Mouse (Mus musculus) embryonic facial prominence, embryonic 11.5 days (tissue): ENCODE data around the gene Gse1. TPM values are rescaled to one million over a fixed set of nuclear protein-coding genes. Genes with fewer than 3 reads are reported as not detected.

ENCODE experiments used
- ATAC-seq: fragments of 200-750 bp; cut with Nextera tagmentation; replicated peaks from 2 replicates; pipeline ENCODE4 v1.8.0; 2017; ENCODE audit warnings: low read depth; ENCODE audit not compliant: insufficient number of reproducible peaks, low FRiP score, low TSS enrichment
- DNase-seq: peaks from one replicate; pipeline ENCODE4 v3.0.0-alpha.2; 2015; ENCODE audit warnings: low spot score
- H3K27ac ChIP-seq: fragments of 300-500 bp; sonication (generic); replicated peaks from 2 replicates; pipeline ENCODE4 v1.5.1; 2014; ENCODE audit warnings: mild to moderate bottlenecking, low read depth, low read length, control low read depth
- H3K27me3 ChIP-seq: fragments of 300-500 bp; sonication (generic); 2 replicates; pipeline ENCODE4 v1.6.1; 2014; ENCODE audit warnings: mild to moderate bottlenecking, low read length, moderate library complexity, mixed read lengths; ENCODE audit not compliant: control insufficient read depth, insufficient read depth
- H3K36me3 ChIP-seq: fragments of 300-500 bp; sonication (generic); replicated peaks from 2 replicates; pipeline ENCODE4 v1.6.1; 2014; ENCODE audit warnings: low read depth, mild to moderate bottlenecking, low read length, moderate library complexity, mixed read lengths; ENCODE audit not compliant: control insufficient read depth, insufficient read depth
- H3K4me1 ChIP-seq: fragments of 300-500 bp; sonication (generic); 2 replicates; pipeline ENCODE4 v1.6.1; 2014; ENCODE audit warnings: low read length, mixed read lengths; ENCODE audit not compliant: control insufficient read depth, insufficient read depth
- H3K4me2 ChIP-seq: fragments of 300-500 bp; sonication (generic); 2 replicates; pipeline ENCODE4 v1.6.1; 2014; ENCODE audit warnings: low read depth, mild to moderate bottlenecking, control low read depth, low read length, moderate library complexity
- H3K4me3 ChIP-seq: fragments of 300-500 bp; sonication (generic); 2 replicates; pipeline ENCODE4 v1.5.1; 2014; ENCODE audit warnings: low read depth, low read length, control low read depth
- H3K9ac ChIP-seq: fragments of 300-500 bp; sonication (generic); replicated peaks from 2 replicates; pipeline ENCODE4 v1.6.1; 2014; ENCODE audit warnings: mild to moderate bottlenecking, control low read depth, low read length
- H3K9me3 ChIP-seq: fragments of 300-500 bp; sonication (generic); replicated peaks from 2 replicates; pipeline ENCODE4 v1.6.1; 2016; ENCODE audit warnings: mild to moderate bottlenecking, low read length, inconsistent platforms, mixed read lengths; ENCODE audit not compliant: control insufficient read depth
- WGBS: fragments of 180-500 bp; shearing (Covaris S2); extraction: QIAGEN DNeasy Blood & Tissue Kit; methylation state at CpG from one replicate; pipeline ENCODE4 v1.1.7; 2014; 5-methylcytosine and 5-hydroxymethylcytosine counted together
- polyA plus RNA-seq: library from polyadenylated mRNA; unstranded; fragments of >200 nt; fragmentation: Nextera tagmentation; extraction: Ambion mirVana; gene quantifications from 2 replicates; pipeline ENCODE4 v1.2.1, GENCODE M21; 2014

Gene Gse1
- polyA plus RNA-seq, 1 experiment from 2014 or later = 8.1 TPM

DNA sequence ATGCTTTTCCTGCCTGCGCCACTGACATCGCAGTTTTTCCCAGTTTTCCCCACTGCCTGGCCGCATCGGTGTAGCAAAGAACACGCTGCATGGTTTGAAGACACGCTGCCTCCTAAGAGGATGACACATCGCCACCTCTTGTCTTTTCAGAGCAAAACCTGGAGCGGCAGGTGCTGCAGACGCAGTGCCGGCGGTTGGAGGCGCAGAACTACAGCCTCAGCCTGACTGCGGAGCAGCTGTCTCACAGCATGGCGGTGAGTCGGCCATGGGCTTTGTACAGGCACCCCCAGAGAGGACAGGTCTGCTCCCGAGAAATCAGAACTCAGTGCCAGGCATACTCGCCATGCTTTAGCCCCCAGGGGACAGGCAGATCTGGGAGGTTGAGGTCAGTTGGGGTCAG lies 349.6 kb downstream of the Gse1 start:
- no peaks in the 10 kb centered on the region; the same call in none of the 2 replicates for H3K4me1 ChIP-seq
- no peak for ATAC-seq
- peaks cover 37% of the 10 kb centered on the region for H3K36me3 ChIP-seq
- no peak overlapping the region for H3K9ac ChIP-seq
- WGBS = 86% methylated on average over 17 of the region's 17 CpGs
- no peak overlapping the region for H3K27ac ChIP-seq
- no peak overlapping the region for H3K4me2 ChIP-seq
- DNase-seq = no peak
- no peak overlapping the region for H3K4me3 ChIP-seq
- no peaks in the 10 kb centered on the region for H3K27me3 ChIP-seq
- no peaks in the 10 kb centered on the region for H3K9me3 ChIP-seq

- ATAC-seq (no peak), DNase-seq (no peak)
- no peaks in the 10 kb centered on the region for H3K27me3 ChIP-seq
- WGBS = 87% methylated on average over 8 of the region's 8 CpGs
- no peak overlapping the region for H3K27ac ChIP-seq
- H3K4me3 ChIP-seq = no peak overlapping the region
- no peak overlapping the region for H3K9ac ChIP-seq
- no peak overlapping the region for H3K4me2 ChIP-seq
- no peaks in the 10 kb centered on the region; the same call in 1 of the 2 replicates for H3K4me1 ChIP-seq
- H3K36me3 ChIP-seq = peaks cover 29% of the 10 kb centered on the region
- no peaks in the 10 kb centered on the region for H3K9me3 ChIP-seq
Observed at GRCm38 (mm10) chr8:120580336-120581000, 352.2 kb downstream of the Gse1 start.

- no peaks in the 10 kb centered on the region for H3K27me3 ChIP-seq
- H3K9me3 ChIP-seq = no peaks in the 10 kb centered on the region
Observed at GRCm38 (mm10) chr8:120581329-120581728, 353.1 kb downstream of the Gse1 start.

GRCm38 (mm10) chr8:120581811-120582210 lies 353.6 kb downstream of the Gse1 start:
- Histone ChIP-seq H3K27ac (no peak overlapping the region), H3K9ac (no peak overlapping the region), H3K9me3 (no peaks in the 10 kb centered on the region), H3K27me3 (no peaks in the 10 kb centered on the region), H3K4me3 (no peak overlapping the region), H3K4me2 (no peak overlapping the region), H3K4me1 (no peaks in the 10 kb centered on the region), H3K36me3 (peaks cover 29% of the 10 kb centered on the region)
- no peak for DNase-seq
- ATAC-seq = no peak
- WGBS = 90% methylated on average over 8 of the region's 8 CpGs

More at GRCm38 (mm10) chr8:120581329-120581728, 353.1 kb downstream of the Gse1 start:
- Histone ChIP-seq H3K4me1 (no peaks in the 10 kb centered on the region), H3K4me3 (no peak overlapping the region), H3K9ac (no peak overlapping the region), H3K36me3 (peaks cover 29% of the 10 kb centered on the region), H3K4me2 (no peak overlapping the region), H3K27ac (no peak overlapping the region)
- DNase-seq (no peak), ATAC-seq (no peak)
- WGBS = 94% methylated on average over 12 of the region's 12 CpGs

GRCm38 (mm10) chr8:120585521-120585920 lies 357.3 kb downstream of the Gse1 start:
- Histone ChIP-seq H3K9me3 (no peaks in the 10 kb centered on the region), H3K9ac (no peak overlapping the region), H3K36me3 (peaks cover 11% of the 10 kb centered on the region), H3K4me2 (no peak overlapping the region), H3K27me3 (no peaks in the 10 kb centered on the region), H3K4me1 (no peaks in the 10 kb centered on the region), H3K27ac (no peak overlapping the region), H3K4me3 (no peak overlapping the region)
- 91% methylated on average over 10 of the region's 10 CpGs for WGBS
- DNase-seq = no peak
- ATAC-seq = no peak

DNA sequence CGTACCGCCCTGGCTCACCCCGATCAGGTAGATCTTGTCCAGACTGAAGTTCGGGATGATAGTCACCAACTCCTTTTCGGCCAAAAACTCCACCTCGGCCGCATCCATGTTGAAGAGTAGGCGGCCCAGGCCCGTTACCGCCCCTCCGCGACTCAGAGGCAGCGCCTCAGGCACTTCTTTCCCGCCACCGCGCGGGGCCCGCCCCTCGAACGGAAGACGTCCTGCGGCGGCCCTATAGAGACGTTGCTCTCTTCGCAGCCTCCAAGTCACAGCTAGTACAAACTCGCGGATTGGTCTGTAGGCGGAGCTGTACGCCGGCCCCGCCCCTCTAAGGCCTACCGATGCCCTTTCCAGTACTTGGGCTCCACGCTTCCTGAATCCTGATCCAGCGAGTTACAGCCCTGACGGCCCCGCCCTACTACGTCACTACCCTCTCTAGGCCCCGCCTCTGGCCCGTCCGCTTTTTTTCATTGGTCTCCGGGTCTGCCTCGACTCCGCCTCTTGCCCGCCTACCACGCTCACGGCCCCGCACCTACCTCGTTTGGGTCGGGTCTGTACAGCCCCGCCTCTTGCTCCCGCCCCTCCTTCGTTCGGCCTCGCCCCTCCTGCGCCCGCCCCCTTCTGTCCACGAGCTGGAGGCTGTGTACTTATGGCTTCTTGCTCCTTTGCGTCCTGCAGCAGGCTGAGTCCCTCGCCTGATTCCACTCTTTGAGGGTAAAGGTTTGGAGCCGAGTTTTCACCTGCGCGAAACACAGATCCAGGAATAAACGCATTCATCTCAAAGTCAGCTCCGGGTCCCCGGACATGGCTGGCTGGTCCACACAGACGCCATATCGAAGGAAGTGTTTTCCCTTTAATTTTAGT lies 360.9 kb downstream of the Gse1 start, which contains the start of gene Gins2:
Gins2 (minus strand) TSS at position 397 of the 864 bp plus-strand sequence.
- Histone ChIP-seq H3K9ac (peak within 1 kb of the TSS; percentile 78), H3K36me3 (peaks cover 2% of the 10 kb centered on the region; the same call in 1 of the 2 replicates), H3K9me3 (no peaks in the 10 kb centered on the region), H3K27me3 (no peaks in the 10 kb centered on the region), H3K4me1 (no peaks in the 10 kb centered on the region), H3K4me3 (peak within 1 kb of the TSS; percentile 74), H3K4me2 (peak within 1 kb of the TSS; percentile 81), H3K27ac (peak within 1 kb of the TSS; percentile 6; the same call in 1 of the 2 replicates)
- DNase-seq (peak; percentile 100), ATAC-seq (peak; percentile 100)
- under 1% methylated on average over 67 of the region's 67 CpGs for WGBS

DNA sequence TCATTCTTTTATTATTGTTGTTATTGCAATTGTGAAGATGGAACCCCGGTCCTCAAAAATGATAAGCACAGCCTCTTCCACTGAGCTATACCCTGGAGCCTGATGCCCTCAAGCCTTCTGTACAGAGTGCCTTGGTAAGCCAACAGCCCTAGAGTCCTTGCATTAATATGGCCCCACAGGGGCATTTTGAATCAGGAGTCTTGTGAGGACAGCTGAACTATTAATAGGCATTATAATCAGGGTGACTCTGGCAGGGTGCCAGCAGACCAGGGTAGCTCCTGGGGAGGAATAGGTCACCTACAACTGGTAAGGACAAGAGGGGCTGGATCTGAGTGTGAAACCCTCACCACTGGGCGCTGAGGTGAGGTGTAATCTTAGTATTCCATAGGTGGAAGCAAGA lies 361.7 kb downstream of the Gse1 start:
- H3K4me1 ChIP-seq = no peaks in the 10 kb centered on the region
- ATAC-seq = no peak
- peak overlapping the region; percentile 41 for H3K4me2 ChIP-seq
- WGBS = 66% methylated on average over 2 of the region's 2 CpGs
- 0 out of 2 replicates have a peak overlapping the region, but pooled peaks have one; percentile 6 for H3K27ac ChIP-seq
- peak overlapping the region; percentile 33 for H3K4me3 ChIP-seq
- DNase-seq = no peak
- H3K27me3 ChIP-seq = no peaks in the 10 kb centered on the region
- no peaks in the 10 kb centered on the region for H3K9me3 ChIP-seq
- no peak overlapping the region for H3K9ac ChIP-seq
- no peaks in the 10 kb centered on the region for H3K36me3 ChIP-seq
